Mouse (Mus musculus): ENCODE results near the gene Myo16. TPM values are rescaled to one million over a fixed set of nuclear protein-coding genes. Genes with fewer than 3 reads are reported as not detected.

The Myo16 gene
- polyA plus RNA-seq, 1 experiment from 2014 or later, result 0.40 TPM

DNA sequence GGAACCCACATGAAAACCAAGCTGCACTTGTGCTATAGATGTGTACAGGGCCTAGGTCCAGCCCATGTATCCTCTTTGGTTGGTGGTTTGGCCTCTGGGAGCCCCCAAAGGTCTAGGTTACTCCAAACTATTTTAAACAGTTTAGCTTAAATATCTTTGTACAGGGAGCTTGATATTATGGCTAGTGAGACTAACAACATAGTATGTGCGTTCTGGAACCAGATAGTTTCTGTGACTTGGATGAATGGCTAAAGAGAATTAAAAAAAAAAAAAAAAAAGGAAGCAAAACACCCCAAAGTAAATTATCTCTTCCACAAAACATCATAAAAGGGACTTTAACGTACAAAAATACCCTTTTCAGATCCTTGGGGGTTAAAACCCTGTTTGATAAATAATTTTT, 218.9 kb downstream of the Myo16 start:
- Histone ChIP-seq H3K27ac (replicated peaks) (no peak overlapping the region), H3K27me3 (replicated peaks) (no peaks in the 10 kb centered on the region), H3K9ac (no peak overlapping the region), H3K4me2 (no peak overlapping the region), H3K4me1 (no peaks in the 10 kb centered on the region), H3K4me3 (no peak overlapping the region), H3K9me3 (no peaks in the 10 kb centered on the region), H3K36me3 (no peaks in the 10 kb centered on the region)
- no peak for ATAC-seq (ENCODE audit: extremely low read depth, insufficient number of reproducible peaks, low FRiP score, low TSS enrichment)
- 80% methylated on average over 2 of the region's 2 CpGs for WGBS

DNA sequence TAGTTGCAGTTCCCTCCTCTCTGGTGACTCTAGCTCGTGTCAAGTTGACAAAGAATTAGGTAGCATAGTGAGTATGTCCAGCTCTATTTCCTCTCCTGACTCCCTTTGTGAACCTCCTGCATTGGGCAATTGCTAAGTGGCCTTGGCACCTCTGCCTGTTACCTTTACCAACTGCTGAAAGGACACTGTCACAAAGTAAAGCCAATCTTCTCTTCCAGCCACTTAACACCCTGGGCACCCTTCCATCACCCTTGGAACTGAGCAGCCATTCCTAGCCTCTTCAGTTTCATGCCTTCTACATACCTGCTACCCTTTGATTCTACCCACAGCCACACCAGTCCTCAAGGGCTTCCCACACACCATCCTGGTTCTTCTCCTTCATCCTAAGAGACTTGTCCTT, 233.4 kb downstream of the Myo16 start:
- 59% methylated on average over 1 of the region's 1 CpGs for WGBS
- no peak overlapping the region for H3K9ac ChIP-seq
- no peak overlapping the region for H3K4me2 ChIP-seq
- H3K27me3 ChIP-seq (replicated peaks), result no peaks in the 10 kb centered on the region
- peaks cover 10% of the 10 kb centered on the region for H3K4me1 ChIP-seq
- no peaks in the 10 kb centered on the region for H3K36me3 ChIP-seq
- no peak for ATAC-seq (ENCODE audit: extremely low read depth, insufficient number of reproducible peaks, low FRiP score, low TSS enrichment)
- no peaks in the 10 kb centered on the region for H3K9me3 ChIP-seq
- no peak overlapping the region for H3K4me3 ChIP-seq
- H3K27ac ChIP-seq (replicated peaks), result no peak overlapping the region

DNA sequence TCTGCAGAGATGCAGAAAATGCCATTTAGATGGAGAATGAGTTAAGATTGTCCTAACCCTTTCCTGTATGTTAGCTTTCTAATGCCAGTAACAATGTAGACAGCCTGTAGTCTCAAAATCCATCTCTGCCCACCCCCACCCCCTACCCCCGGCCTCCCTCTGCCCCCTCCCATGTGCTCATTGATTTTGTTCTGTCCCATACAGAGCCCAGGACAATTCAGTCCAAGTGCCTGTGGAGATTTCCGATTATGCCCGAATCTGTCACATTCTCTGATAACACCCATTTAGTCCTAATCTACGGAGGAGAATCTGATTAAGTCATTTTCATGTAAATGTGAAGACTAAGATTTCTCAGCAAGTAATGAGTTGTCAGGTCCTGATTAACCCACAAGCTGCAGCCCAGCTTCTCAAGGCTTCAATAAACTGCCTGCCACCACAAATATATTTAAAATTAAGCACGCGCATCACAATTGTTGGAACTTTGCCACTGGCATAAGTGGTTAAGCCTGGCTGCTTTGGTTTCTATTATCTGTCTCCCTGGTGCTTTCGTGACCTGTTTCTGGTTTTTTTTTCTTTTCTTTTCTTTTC, 237.5 kb downstream of the Myo16 start:
- Histone ChIP-seq H3K36me3 (no peaks in the 10 kb centered on the region), H3K27ac (replicated peaks) (no peak overlapping the region), H3K9ac (no peak overlapping the region), H3K9me3 (no peaks in the 10 kb centered on the region), H3K27me3 (replicated peaks) (no peaks in the 10 kb centered on the region), H3K4me2 (no peak overlapping the region), H3K4me1 (peaks cover 10% of the 10 kb centered on the region), H3K4me3 (no peak overlapping the region)
- 72% methylated on average over 7 of the region's 7 CpGs for WGBS
- ATAC-seq (ENCODE audit: extremely low read depth, insufficient number of reproducible peaks, low FRiP score, low TSS enrichment), result no peak

DNA sequence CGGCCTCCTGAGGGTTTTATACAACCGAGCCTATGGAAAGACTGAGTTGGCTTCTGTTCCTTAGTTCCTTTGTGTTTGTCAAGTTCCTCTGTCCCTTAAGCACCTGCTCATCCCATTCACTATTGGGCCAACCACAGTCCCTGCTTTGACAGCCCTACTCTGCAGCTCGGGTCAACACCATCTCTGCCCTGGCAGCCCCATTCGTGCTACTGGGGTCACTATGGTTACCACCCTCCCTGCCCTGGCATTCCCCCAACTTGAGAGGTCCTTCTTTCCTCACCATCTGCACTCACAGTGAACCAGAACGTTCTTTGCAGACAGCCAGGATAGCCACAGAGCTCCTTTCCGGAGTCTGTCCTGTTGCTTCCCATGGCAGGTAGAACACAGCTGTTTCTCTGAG, 238.2 kb downstream of the Myo16 start:
- no peak overlapping the region for H3K27ac ChIP-seq (replicated peaks)
- H3K9me3 ChIP-seq, result no peaks in the 10 kb centered on the region
- no peak for ATAC-seq (ENCODE audit: extremely low read depth, insufficient number of reproducible peaks, low FRiP score, low TSS enrichment)
- peaks cover 10% of the 10 kb centered on the region for H3K4me1 ChIP-seq
- H3K4me3 ChIP-seq, result no peak overlapping the region
- H3K9ac ChIP-seq, result no peak overlapping the region
- no peak overlapping the region for H3K4me2 ChIP-seq
- H3K27me3 ChIP-seq (replicated peaks), result no peaks in the 10 kb centered on the region
- 58% methylated on average over 6 of the region's 6 CpGs for WGBS
- no peaks in the 10 kb centered on the region for H3K36me3 ChIP-seq

DNA sequence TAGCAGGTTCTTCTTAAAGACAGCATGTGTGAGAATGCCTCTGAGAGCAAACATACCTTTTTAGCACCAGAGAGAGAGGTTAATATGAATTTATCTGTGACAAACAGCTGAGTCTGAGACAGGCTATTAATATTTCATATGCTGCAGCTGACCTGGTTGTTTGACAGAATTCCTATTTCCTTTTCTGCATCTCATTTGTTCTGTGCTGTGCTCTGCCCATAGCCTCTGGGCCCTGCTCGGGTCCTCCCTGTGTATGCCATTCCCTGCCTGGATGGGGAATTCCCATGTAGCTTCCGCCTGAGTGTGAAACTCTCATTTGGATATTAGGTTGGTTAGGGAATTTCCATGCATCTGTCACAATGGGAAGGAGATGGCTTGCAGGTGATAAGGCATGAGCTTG, 240.8 kb downstream of the Myo16 start:
- Histone ChIP-seq H3K4me1 (no peaks in the 10 kb centered on the region), H3K9me3 (no peaks in the 10 kb centered on the region), H3K4me2 (no peak overlapping the region), H3K27me3 (replicated peaks) (no peaks in the 10 kb centered on the region), H3K27ac (replicated peaks) (no peak overlapping the region), H3K9ac (no peak overlapping the region), H3K36me3 (no peaks in the 10 kb centered on the region), H3K4me3 (no peak overlapping the region)
- ATAC-seq (ENCODE audit: extremely low read depth, insufficient number of reproducible peaks, low FRiP score, low TSS enrichment), result no peak
- 69% methylated on average over 2 of the region's 2 CpGs for WGBS

DNA sequence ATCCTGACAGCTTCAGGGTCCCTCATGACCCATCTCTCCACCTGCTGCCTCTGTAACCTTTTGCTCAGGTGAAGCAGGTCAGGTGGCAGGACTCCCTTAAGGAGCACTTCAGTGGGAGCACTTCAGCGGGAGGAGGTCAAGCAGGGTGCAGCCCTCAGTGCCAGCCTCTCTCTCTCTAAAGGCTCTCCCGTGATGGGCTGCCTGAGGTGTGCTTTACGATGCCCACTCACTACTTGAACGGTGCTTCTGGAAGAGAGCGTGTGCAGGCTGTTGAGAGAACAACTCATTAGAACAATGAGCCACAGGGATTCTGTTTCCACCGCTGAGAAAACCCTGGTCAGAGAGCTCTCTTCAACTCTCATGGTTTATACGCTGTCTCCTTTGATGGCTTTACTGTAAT, 241.4 kb downstream of the Myo16 start:
- H3K27me3 ChIP-seq (replicated peaks), result no peaks in the 10 kb centered on the region
- no peak overlapping the region for H3K4me2 ChIP-seq
- H3K4me1 ChIP-seq, result no peaks in the 10 kb centered on the region
- no peak overlapping the region for H3K9ac ChIP-seq
- no peak overlapping the region for H3K4me3 ChIP-seq
- WGBS, result 72% methylated on average over 7 of the region's 7 CpGs
- H3K36me3 ChIP-seq, result no peaks in the 10 kb centered on the region
- H3K9me3 ChIP-seq, result no peaks in the 10 kb centered on the region
- no peak for ATAC-seq (ENCODE audit: extremely low read depth, insufficient number of reproducible peaks, low FRiP score, low TSS enrichment)
- H3K27ac ChIP-seq (replicated peaks), result no peak overlapping the region

DNA sequence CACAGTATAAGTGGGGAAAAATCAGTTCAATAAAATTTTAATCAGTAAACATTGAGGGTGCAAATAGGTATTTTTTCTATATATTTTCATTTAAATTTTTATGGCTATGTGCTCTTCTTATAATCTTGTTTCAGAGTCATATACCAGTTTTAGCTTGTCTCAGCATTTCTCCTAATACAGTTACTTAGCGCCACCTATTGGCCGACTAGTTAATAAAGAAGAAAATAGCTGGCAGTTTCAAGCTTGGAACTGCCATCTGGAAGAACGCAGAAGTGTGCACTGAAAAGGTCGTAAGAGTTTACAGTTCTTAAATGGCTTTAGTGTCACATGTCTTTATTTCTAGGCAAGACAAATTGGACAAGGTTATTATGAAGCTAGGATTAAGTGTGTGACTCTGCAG, 248.9 kb downstream of the Myo16 start:
- no peaks in the 10 kb centered on the region for H3K36me3 ChIP-seq
- no peak overlapping the region for H3K9ac ChIP-seq
- no peaks in the 10 kb centered on the region for H3K9me3 ChIP-seq
- 18% methylated on average over 4 of the region's 4 CpGs for WGBS
- H3K27ac ChIP-seq (replicated peaks), result no peak overlapping the region
- ATAC-seq (ENCODE audit: extremely low read depth, insufficient number of reproducible peaks, low FRiP score, low TSS enrichment), result no peak
- H3K4me3 ChIP-seq, result no peak overlapping the region
- 0 out of 2 replicates have a peak, but pooled peaks cover 3% of the 10 kb centered on the region for H3K4me1 ChIP-seq
- H3K4me2 ChIP-seq, result no peak overlapping the region
- no peaks in the 10 kb centered on the region; the same call in 1 of the 2 replicates for H3K27me3 ChIP-seq (replicated peaks)

DNA sequence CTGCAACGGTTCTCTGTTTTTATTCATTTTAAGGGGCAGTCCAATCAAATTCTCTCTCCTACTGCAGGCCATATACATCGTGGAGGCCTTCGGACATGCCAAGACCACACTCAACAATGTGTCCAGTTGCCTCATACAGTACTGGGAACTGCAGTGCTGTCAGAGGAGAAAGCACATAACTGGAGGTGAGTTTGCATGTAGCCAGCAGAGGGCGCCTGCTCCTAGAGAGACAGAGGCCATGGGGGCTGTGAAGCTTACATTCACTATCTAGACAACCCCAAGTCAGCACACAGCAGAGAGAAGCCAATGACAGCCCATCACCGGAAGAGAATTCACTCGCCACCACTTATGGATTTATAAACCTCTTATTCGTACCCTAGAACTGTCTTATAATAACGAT, 251.8 kb downstream of the Myo16 start:
- Histone ChIP-seq H3K27ac (replicated peaks) (no peak overlapping the region), H3K27me3 (replicated peaks) (no peaks in the 10 kb centered on the region; the same call in 1 of the 2 replicates), H3K36me3 (no peaks in the 10 kb centered on the region), H3K9me3 (no peaks in the 10 kb centered on the region), H3K4me1 (0 out of 2 replicates have a peak, but pooled peaks cover 3% of the 10 kb centered on the region), H3K4me2 (no peak overlapping the region), H3K4me3 (no peak overlapping the region), H3K9ac (no peak overlapping the region)
- WGBS, result 39% methylated on average over 8 of the region's 8 CpGs
- no peak for ATAC-seq (ENCODE audit: extremely low read depth, insufficient number of reproducible peaks, low FRiP score, low TSS enrichment)

DNA sequence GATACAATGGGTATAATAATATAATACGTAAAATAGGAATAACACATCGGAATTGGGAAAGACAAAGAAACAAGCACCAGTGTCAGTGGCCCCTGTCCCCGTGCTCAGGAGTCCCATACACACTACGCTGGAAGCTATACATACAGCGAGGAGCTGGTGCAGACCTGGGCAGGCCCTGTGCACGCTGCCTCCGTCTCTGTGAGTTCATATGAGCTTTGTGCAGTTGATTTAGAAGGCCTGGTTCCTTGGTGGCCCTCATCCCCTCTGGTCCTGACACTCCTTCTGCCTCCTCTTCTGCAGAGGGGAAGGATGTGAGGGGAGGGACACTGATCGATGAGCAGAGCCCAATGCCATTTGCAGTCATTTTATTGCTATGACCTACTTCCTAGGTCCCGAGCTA, 255.3 kb downstream of the Myo16 start:
- WGBS, result 82% methylated on average over 9 of the region's 9 CpGs
- H3K4me1 ChIP-seq, result 0 out of 2 replicates have a peak, but pooled peaks cover 3% of the 10 kb centered on the region
- no peaks in the 10 kb centered on the region for H3K9me3 ChIP-seq
- no peaks in the 10 kb centered on the region for H3K36me3 ChIP-seq
- H3K27ac ChIP-seq (replicated peaks), result no peak overlapping the region
- ATAC-seq (ENCODE audit: extremely low read depth, insufficient number of reproducible peaks, low FRiP score, low TSS enrichment), result no peak
- no peak overlapping the region for H3K9ac ChIP-seq
- H3K4me3 ChIP-seq, result no peak overlapping the region
- no peak overlapping the region for H3K4me2 ChIP-seq
- H3K27me3 ChIP-seq (replicated peaks), result no peaks in the 10 kb centered on the region

DNA sequence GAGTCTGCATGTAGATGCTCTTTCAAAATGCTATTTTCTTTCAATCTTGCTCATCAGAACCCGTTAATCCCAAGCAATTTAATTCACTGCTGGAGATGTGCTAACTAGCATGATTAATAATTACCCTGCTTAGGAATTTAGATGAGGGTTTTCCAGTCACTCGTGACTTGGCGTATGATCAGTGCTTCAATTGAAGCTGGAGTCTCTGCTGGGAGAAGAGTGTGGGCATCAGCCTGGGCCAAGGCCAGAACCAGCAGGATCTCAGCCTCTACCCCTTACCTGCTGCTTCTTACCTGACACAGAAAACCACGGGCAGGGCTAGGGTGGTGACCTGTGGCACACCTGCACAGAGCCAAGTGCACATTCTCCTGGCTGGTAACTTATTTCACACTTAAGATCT, 257.8 kb downstream of the Myo16 start:
- 83% methylated on average over 4 of the region's 4 CpGs for WGBS
- Histone ChIP-seq H3K36me3 (no peaks in the 10 kb centered on the region), H3K27ac (replicated peaks) (no peak overlapping the region), H3K4me1 (0 out of 2 replicates have a peak, but pooled peaks cover 4% of the 10 kb centered on the region), H3K4me2 (no peak overlapping the region), H3K9me3 (no peaks in the 10 kb centered on the region), H3K9ac (no peak overlapping the region), H3K27me3 (replicated peaks) (no peaks in the 10 kb centered on the region), H3K4me3 (no peak overlapping the region)
- ATAC-seq (ENCODE audit: extremely low read depth, insufficient number of reproducible peaks, low FRiP score, low TSS enrichment), result no peak

DNA sequence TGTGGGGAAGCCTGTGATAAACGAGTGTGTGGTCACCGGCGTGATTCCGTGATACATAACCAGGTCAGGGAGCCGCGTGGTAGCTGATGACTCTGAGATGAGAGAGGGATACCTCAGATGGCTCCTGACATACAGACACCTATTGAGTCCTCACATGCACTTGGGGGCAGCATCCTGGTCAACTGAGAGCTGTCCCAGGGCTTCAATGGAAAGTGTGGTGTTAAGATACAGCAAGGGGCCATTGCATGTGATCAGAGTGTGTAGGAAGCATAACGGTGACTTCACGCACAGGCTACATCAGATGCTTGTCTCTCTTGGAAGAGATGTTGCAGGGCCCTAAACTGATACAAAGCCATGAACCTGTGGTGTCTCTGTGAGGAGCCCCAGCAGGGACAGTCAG, 260.2 kb downstream of the Myo16 start:
- Histone ChIP-seq H3K4me3 (no peak overlapping the region), H3K36me3 (no peaks in the 10 kb centered on the region), H3K27ac (replicated peaks) (no peak overlapping the region), H3K27me3 (replicated peaks) (no peaks in the 10 kb centered on the region), H3K9me3 (no peaks in the 10 kb centered on the region), H3K9ac (no peak overlapping the region), H3K4me1 (0 out of 2 replicates have a peak, but pooled peaks cover 4% of the 10 kb centered on the region), H3K4me2 (no peak overlapping the region)
- WGBS, result 76% methylated on average over 8 of the region's 8 CpGs
- no peak for ATAC-seq (ENCODE audit: extremely low read depth, insufficient number of reproducible peaks, low FRiP score, low TSS enrichment)

DNA sequence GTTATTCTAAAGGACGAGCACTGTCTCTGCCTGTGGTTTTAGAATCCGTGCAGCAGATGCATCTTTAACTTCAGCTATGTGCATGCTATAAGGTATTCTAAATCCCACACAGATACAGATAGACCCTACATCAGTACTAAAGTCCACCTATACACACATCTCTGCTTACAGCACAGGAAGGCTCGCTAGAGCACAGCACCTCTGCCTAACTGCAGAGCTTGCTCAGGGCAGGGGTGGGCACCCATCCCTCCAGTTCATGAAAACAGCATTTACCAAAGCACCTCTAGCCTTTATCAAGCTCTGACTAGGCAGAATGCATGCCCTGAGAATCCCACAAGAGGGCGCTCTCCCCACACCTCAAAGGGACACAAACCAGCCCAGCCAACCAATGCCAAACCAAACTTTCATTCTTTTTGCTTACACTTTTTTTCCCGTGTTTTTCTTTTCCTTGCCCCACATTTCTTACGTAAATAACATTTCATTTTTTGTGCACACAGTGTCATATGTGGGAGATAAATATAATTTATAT, 261.0 kb downstream of the Myo16 start:
- Histone ChIP-seq H3K36me3 (no peaks in the 10 kb centered on the region), H3K27me3 (replicated peaks) (no peaks in the 10 kb centered on the region), H3K4me2 (peak overlapping the region; percentile 24; the same call in 1 of the 2 replicates), H3K27ac (replicated peaks) (no peak overlapping the region), H3K9ac (no peak overlapping the region), H3K4me3 (no peak overlapping the region), H3K4me1 (0 out of 2 replicates have a peak, but pooled peaks cover 4% of the 10 kb centered on the region), H3K9me3 (no peaks in the 10 kb centered on the region)
- 17% methylated on average over 6 of the region's 6 CpGs for WGBS
- no peak for ATAC-seq (ENCODE audit: extremely low read depth, insufficient number of reproducible peaks, low FRiP score, low TSS enrichment)
